Comparison of ENCODE assay signal across 9 mouse cellular contexts in the genomic region with DNA sequence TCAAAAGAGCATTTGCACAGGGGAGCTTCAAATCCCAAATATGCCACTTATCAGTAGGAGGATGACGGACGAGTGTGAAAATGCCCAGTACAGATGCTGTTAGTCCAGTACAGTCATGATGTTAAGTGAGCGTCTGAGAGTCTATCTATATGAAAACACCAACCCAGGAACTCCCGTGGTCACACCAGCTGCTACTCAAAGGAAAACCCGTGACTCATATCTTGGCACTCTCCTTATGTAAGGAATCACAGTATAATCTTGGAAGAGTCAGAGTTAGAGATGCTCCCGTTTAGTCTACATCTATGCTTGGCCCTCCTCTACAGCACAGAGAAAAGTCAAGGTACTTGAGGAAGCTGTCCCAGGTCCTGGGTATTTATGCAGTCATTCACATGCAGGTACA.
DNase-seq lines count a peak whose midpoint lies in the region.
"Had no signal": no experiment of that assay in that cellular context is flagged by ENCODE, and none has a peak within 500 bp of the region (broad histone marks: within the 10 kb centered on the region; RNA-seq: fewer than 3 reads in every experiment).

No protein-coding gene starts in this region.

- peak; percentile 49 to 73 for DNase-seq in frontal cortex, postnatal 36 days (ENCODE audit: low spot score in 2 of 2)
- DNase-seq in frontal cortex, postnatal 25 days (ENCODE audit: low spot score in 2 of 2) = no peak
- DNase-seq in right cerebral cortex, adult 18-20 months = peak; percentile 78
- no peak for DNase-seq in right cerebral cortex, postnatal 4 days
- peak; percentile 45 to 51 for DNase-seq in cerebellum, postnatal 25 days
- DNase-seq in telencephalon, adult 2 months (ENCODE audit: low read depth, low spot score) = peak; percentile 70
- no peak for DNase-seq in lung, postnatal 25 days (ENCODE audit: low spot score)
- DNase-seq: gastrocnemius, postnatal 25 days; thymus, postnatal 14 days had no signal

Comparison
In these comparisons a context has a peak if more than half of its experiments do, and no peak if none do; other contexts are left out.
1. DNase-seq: peak in frontal cortex, postnatal 36 days (2 of 2), right cerebral cortex, adult 18-20 months (single experiment), cerebellum, postnatal 25 days (2 of 2) and telencephalon, adult 2 months (single experiment); none in frontal cortex, postnatal 25 days (0 of 2), right cerebral cortex, postnatal 4 days (single experiment) and lung, postnatal 25 days (single experiment).